Comparison of ENCODE assay signal across 9 mouse cellular contexts in genomic region chr11:4116458-4117141, GRCm38 (mm10). TPM values are rescaled to one million over a fixed set of nuclear protein-coding genes. Genes with fewer than 3 reads are reported as not detected.
A peak's percentile ranks its signal among the peaks of the same experiment; 100 is the strongest.
DNase-seq lines count a peak whose midpoint lies in the region; ATAC-seq and TF ChIP-seq lines count a peak whose summit lies in the region.
"Had no signal": no experiment of that assay in that cellular context is flagged by ENCODE, and none has a peak within 500 bp of the region (broad histone marks: within the 10 kb centered on the region; RNA-seq: fewer than 3 reads in every experiment).

No protein-coding gene starts in this region.

- H3K9ac ChIP-seq in heart, postnatal 0 days (replicated peaks; ENCODE audit: low read depth, low read length) = no peak overlapping the region
- 0 out of 2 replicates have a peak overlapping the region, but pooled peaks have one; percentile 12 for H3K9ac ChIP-seq in limb, embryonic 14.5 days (ENCODE audit: low read depth, low read length, severe bottlenecking)
- H3K9ac ChIP-seq in midbrain, embryonic 15.5 days = no peak overlapping the region

- H3K36me3 ChIP-seq in heart, postnatal 0 days (replicated peaks; ENCODE audit: control insufficient read depth, insufficient read depth, low read length) = no peaks in the 10 kb centered on the region
- no peaks in the 10 kb centered on the region for H3K36me3 ChIP-seq in limb, embryonic 14.5 days (ENCODE audit: control insufficient read depth, insufficient read depth, low read length)
- H3K36me3 ChIP-seq in midbrain, embryonic 15.5 days (replicated peaks) = no peaks in the 10 kb centered on the region

- H3K9me3 ChIP-seq in heart, postnatal 0 days (replicated peaks; ENCODE audit: control insufficient read depth, low read length) = no peaks in the 10 kb centered on the region
- no peaks in the 10 kb centered on the region for H3K9me3 ChIP-seq in limb, embryonic 14.5 days (ENCODE audit: control insufficient read depth, low read length)
- H3K9me3 ChIP-seq in midbrain, embryonic 15.5 days = no peaks in the 10 kb centered on the region

- TF ChIP-seq CTCF in heart, postnatal 0 days (IDR thresholded peaks at IDR 0.05; ENCODE audit: low read depth) = no peak

- WGBS in heart, postnatal 0 days = 43% methylated on average over 11 of the region's 11 CpGs
- 51% methylated on average over 11 of the region's 11 CpGs for WGBS in limb, embryonic 14.5 days
- 66% methylated on average over 11 of the region's 11 CpGs for WGBS in midbrain, embryonic 15.5 days

- TF ChIP-seq POLR2A in limb, embryonic 14.5 days (IDR thresholded peaks at IDR 0.05; ENCODE audit: borderline replicate concordance, extremely low read depth, insufficient read depth, insufficient read length) = no peak

- no peak for DNase-seq in heart, postnatal 0 days (ENCODE audit: low spot score)
- DNase-seq in heart, postnatal 36 days = no peak
- DNase-seq in right cerebral cortex, adult 18-20 months = peak; percentile 80
- no peak for DNase-seq in right cerebral cortex, postnatal 4 days
- no peak for DNase-seq in limb, embryonic 14.5 days (ENCODE audit: low spot score)
- DNase-seq in spleen, postnatal 36 days (ENCODE audit: low spot score in 2 of 2) = peak; percentile 39 to 51
- DNase-seq in gastrocnemius, postnatal 10 days = no peak
- DNase-seq: adrenal gland, postnatal 10 days had no signal

- no peak overlapping the region for H3K27ac ChIP-seq in heart, postnatal 0 days (ENCODE audit: low read depth)
- no peak overlapping the region for H3K27ac ChIP-seq in limb, embryonic 14.5 days (replicated peaks; ENCODE audit: low read depth, low read length)
- no peak overlapping the region for H3K27ac ChIP-seq in midbrain, embryonic 15.5 days

- H3K27me3 ChIP-seq in heart, postnatal 0 days (ENCODE audit: control insufficient read depth, insufficient read depth, low read length) = peaks cover 11% of the 10 kb centered on the region; the same call in 1 of the 2 replicates
- peaks cover 4% of the 10 kb centered on the region; the same call in 1 of the 2 replicates for H3K27me3 ChIP-seq in limb, embryonic 14.5 days (ENCODE audit: control insufficient read depth, insufficient read depth, low read length)
- H3K27me3 ChIP-seq in midbrain, embryonic 15.5 days (replicated peaks) = no peaks in the 10 kb centered on the region

- intact Hi-C loops in heart, postnatal 36 days (cut with DNase I) = no loop called here

- peaks cover 20% of the 10 kb centered on the region for H3K4me1 ChIP-seq in heart, postnatal 0 days (ENCODE audit: control insufficient read depth, insufficient read depth)
- H3K4me1 ChIP-seq in limb, embryonic 14.5 days (ENCODE audit: control insufficient read depth, insufficient read depth, low read length) = peaks cover 7% of the 10 kb centered on the region; the same call in 1 of the 2 replicates
- H3K4me1 ChIP-seq in midbrain, embryonic 15.5 days = peaks cover 22% of the 10 kb centered on the region; the same call in 1 of the 2 replicates

- no peak for TF ChIP-seq EP300 in heart, postnatal 0 days (IDR thresholded peaks at IDR 0.05; ENCODE audit: low read depth)

- ATAC-seq in heart, postnatal 0 days (ENCODE audit: insufficient read depth, low read depth) = 0 out of 2 replicates have a peak, but pooled peaks have one; percentile 27
- no peak for ATAC-seq in limb, embryonic 14.5 days (ENCODE audit: low FRiP score, low read depth)
- no peak for ATAC-seq in midbrain, embryonic 15.5 days (replicated peaks)

- H3K4me3 ChIP-seq in heart, postnatal 0 days (ENCODE audit: low read depth, low read length) = no peak overlapping the region
- H3K4me3 ChIP-seq in limb, embryonic 14.5 days (replicated peaks; ENCODE audit: low read length) = no peak overlapping the region
- H3K4me3 ChIP-seq in midbrain, embryonic 15.5 days = no peak overlapping the region

- H3K4me2 ChIP-seq in heart, postnatal 0 days (ENCODE audit: low read depth, low read length) = no peak overlapping the region
- H3K4me2 ChIP-seq in limb, embryonic 14.5 days (replicated peaks; ENCODE audit: low read depth, low read length, severe bottlenecking) = no peak overlapping the region
- no peak overlapping the region; the same call in 1 of the 2 replicates for H3K4me2 ChIP-seq in midbrain, embryonic 15.5 days

RNA-seq across cellular contexts. Expression of gene Sec14l2, which starts 6.6 kb away (rescaled TPM):
- total RNA-seq in heart, postnatal 0 days (2014; rRNA removed; ENCODE audit: low replicate concordance) = 0.27 and 1.8 TPM in 2 replicates
- 0.41 and 0.49 TPM in 2 replicates for polyA plus RNA-seq in heart, postnatal 0 days (2015; fragmentation: Nextera tagmentation; extraction: Ambion mirVana)
- under 1 TPM; 0.69 to 0.87 TPM for total RNA-seq in heart, postnatal 36 days (2021)
- 5.1 and 5.8 TPM in 2 replicates for polyA plus RNA-seq in limb, embryonic 14.5 days (2012; rRNA removed)
- 1.4 and 1.7 TPM in 2 replicates for polyA plus RNA-seq in limb, embryonic 14.5 days (2014; fragmentation: Nextera tagmentation; extraction: Ambion mirVana)
- polyA plus RNA-seq in midbrain, embryonic 15.5 days (2015; fragmentation: Nextera tagmentation; extraction: Ambion mirVana) = 4.0 TPM in 2 replicates
- 1 to 10 TPM; 1.4 to 2.3 TPM for total RNA-seq in gastrocnemius, postnatal 10 days (2021)

RNA-seq across cellular contexts. Expression of gene Rnf215, which starts 18.4 kb away (rescaled TPM):
- 21.3 and 36.1 TPM in 2 replicates for total RNA-seq in heart, postnatal 0 days (2014; rRNA removed; ENCODE audit: low replicate concordance)
- 17.4 and 17.6 TPM in 2 replicates for polyA plus RNA-seq in heart, postnatal 0 days (2015; fragmentation: Nextera tagmentation; extraction: Ambion mirVana)
- total RNA-seq in heart, postnatal 36 days (2021) = 10 to 100 TPM; 14.0 to 15.1 TPM
- 57.1 and 62.6 TPM in 2 replicates for polyA plus RNA-seq in limb, embryonic 14.5 days (2012; rRNA removed)
- polyA plus RNA-seq in limb, embryonic 14.5 days (2014; fragmentation: Nextera tagmentation; extraction: Ambion mirVana) = 40.7 and 49.8 TPM in 2 replicates
- 55.3 and 55.4 TPM in 2 replicates for polyA plus RNA-seq in midbrain, embryonic 15.5 days (2015; fragmentation: Nextera tagmentation; extraction: Ambion mirVana)
- 10 to 100 TPM in 1 of 2 experiments, 1 to 10 TPM in 1; 7.8 to 13.3 TPM for total RNA-seq in gastrocnemius, postnatal 10 days (2021)

RNA-seq across cellular contexts. Expression of gene Mtfp1, which starts 21.4 kb away (rescaled TPM):
- 47.0 and 64.0 TPM in 2 replicates for total RNA-seq in heart, postnatal 0 days (2014; rRNA removed; ENCODE audit: low replicate concordance)
- 57.8 and 63.6 TPM in 2 replicates for polyA plus RNA-seq in heart, postnatal 0 days (2015; fragmentation: Nextera tagmentation; extraction: Ambion mirVana)
- 100 to 1,000 TPM; 115 to 136 TPM for total RNA-seq in heart, postnatal 36 days (2021)
- polyA plus RNA-seq in limb, embryonic 14.5 days (2012; rRNA removed) = 4.7 and 5.9 TPM in 2 replicates
- polyA plus RNA-seq in limb, embryonic 14.5 days (2014; fragmentation: Nextera tagmentation; extraction: Ambion mirVana) = 5.3 and 5.9 TPM in 2 replicates
- polyA plus RNA-seq in midbrain, embryonic 15.5 days (2015; fragmentation: Nextera tagmentation; extraction: Ambion mirVana) = 9.3 and 12.8 TPM in 2 replicates
- 10 to 100 TPM; 25.7 to 34.8 TPM for total RNA-seq in gastrocnemius, postnatal 10 days (2021)

RNA-seq across cellular contexts. Expression of gene Ccdc157, which starts 43.5 kb away (rescaled TPM):
- 4.5 and 6.5 TPM in 2 replicates for total RNA-seq in heart, postnatal 0 days (2014; rRNA removed; ENCODE audit: low replicate concordance)
- 2.7 and 2.8 TPM in 2 replicates for polyA plus RNA-seq in heart, postnatal 0 days (2015; fragmentation: Nextera tagmentation; extraction: Ambion mirVana)
- 1 to 10 TPM; 5.0 to 5.3 TPM for total RNA-seq in heart, postnatal 36 days (2021)
- polyA plus RNA-seq in limb, embryonic 14.5 days (2012; rRNA removed) = 26.1 and 28.4 TPM in 2 replicates
- 6.6 and 7.6 TPM in 2 replicates for polyA plus RNA-seq in limb, embryonic 14.5 days (2014; fragmentation: Nextera tagmentation; extraction: Ambion mirVana)
- polyA plus RNA-seq in midbrain, embryonic 15.5 days (2015; fragmentation: Nextera tagmentation; extraction: Ambion mirVana) = 9.0 and 10.3 TPM in 2 replicates
- total RNA-seq in gastrocnemius, postnatal 10 days (2021) = 1 to 10 TPM; 5.9 to 8.8 TPM

RNA-seq across cellular contexts. Expression of gene Sf3a1, which starts 43.5 kb away (rescaled TPM):
- 14.0 and 20.6 TPM in 2 replicates for total RNA-seq in heart, postnatal 0 days (2014; rRNA removed; ENCODE audit: low replicate concordance)
- 16.4 and 16.7 TPM in 2 replicates for polyA plus RNA-seq in heart, postnatal 0 days (2015; fragmentation: Nextera tagmentation; extraction: Ambion mirVana)
- total RNA-seq in heart, postnatal 36 days (2021) = 10 to 100 TPM; 32.7 to 36.7 TPM
- polyA plus RNA-seq in limb, embryonic 14.5 days (2012; rRNA removed) = 67.5 and 73.4 TPM in 2 replicates
- polyA plus RNA-seq in limb, embryonic 14.5 days (2014; fragmentation: Nextera tagmentation; extraction: Ambion mirVana) = 54.7 and 62.2 TPM in 2 replicates
- 53.7 and 57.5 TPM in 2 replicates for polyA plus RNA-seq in midbrain, embryonic 15.5 days (2015; fragmentation: Nextera tagmentation; extraction: Ambion mirVana)
- total RNA-seq in gastrocnemius, postnatal 10 days (2021) = 10 to 100 TPM; 28.1 to 32.6 TPM

Comparison
In these comparisons a context has a peak if more than half of its experiments do, and no peak if none do; other contexts are left out.
1. DNase-seq: peak in right cerebral cortex, adult 18-20 months (single experiment) and spleen, postnatal 36 days (2 of 2); none in heart, postnatal 0 days (single experiment), heart, postnatal 36 days (0 of 2), right cerebral cortex, postnatal 4 days (single experiment), limb, embryonic 14.5 days (single experiment) and gastrocnemius, postnatal 10 days (single experiment).